Mouse (Mus musculus): ENCODE results near the gene Acp4. TPM values are rescaled to one million over a fixed set of nuclear protein-coding genes. Genes with fewer than 3 reads are reported as not detected.
"Not testable (repeated sequence)": the region's sequence is repeated elsewhere in the genome, so short reads cannot be mapped to it uniquely, and the experiment has no call there.

The Acp4 gene
- total RNA-seq, 1 experiment from 2014 or later: not detected

DNA sequence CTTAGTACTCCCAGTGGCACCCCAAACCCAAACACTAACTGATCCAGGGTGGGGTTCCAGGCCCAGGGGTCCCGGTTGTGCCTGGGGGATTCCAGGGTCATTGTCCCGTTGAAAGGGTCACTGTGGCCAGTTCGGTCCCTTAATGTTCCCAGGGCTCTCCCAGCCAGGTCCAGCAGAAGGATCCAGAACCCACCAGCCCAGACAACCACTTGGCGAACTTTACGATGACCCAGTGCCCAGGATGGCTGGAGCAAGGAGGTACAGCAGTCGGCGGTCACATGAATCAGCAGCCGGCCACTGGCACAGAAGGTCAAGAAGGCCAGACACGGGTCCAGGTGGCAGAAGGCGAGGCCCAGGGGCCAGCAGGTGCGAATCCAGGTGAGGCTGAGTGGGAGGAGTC is 10.9 kb upstream of the Acp4 start:
- no peak for ATAC-seq (replicated peaks; ENCODE audit: low read depth, poor library complexity, severe bottlenecking)

GRCm38 (mm10) chr7:44262791-44263643 is 5.8 kb upstream of the Acp4 start:
- ATAC-seq (replicated peaks; ENCODE audit: low read depth, poor library complexity, severe bottlenecking): peak; percentile 95

- no peak for ATAC-seq (replicated peaks; ENCODE audit: low read depth, poor library complexity, severe bottlenecking)
Observed at GRCm38 (mm10) chr7:44261147-44261546, 4.0 kb upstream of the Acp4 start, which contains the start of gene Gm15517. Gm15517 (plus strand) TSS chr7:44261447.

GRCm38 (mm10) chr7:44260410-44260809 is 3.2 kb upstream of the Acp4 start:
- no peak for ATAC-seq (replicated peaks; ENCODE audit: low read depth, poor library complexity, severe bottlenecking)

GRCm38 (mm10) chr7:44254930-44255329 is 2.2 kb downstream of the Acp4 start:
- ATAC-seq (replicated peaks; ENCODE audit: low read depth, poor library complexity, severe bottlenecking): no peak

- ATAC-seq (replicated peaks; ENCODE audit: low read depth, poor library complexity, severe bottlenecking): no peak
Observed at GRCm38 (mm10) chr7:44253023-44253616, 4.1 kb downstream of the Acp4 start.

GRCm38 (mm10) chr7:44250732-44251275 is 6.4 kb downstream of the Acp4 start:
- ATAC-seq (replicated peaks; ENCODE audit: low read depth, poor library complexity, severe bottlenecking): not testable (repeated sequence)

DNA sequence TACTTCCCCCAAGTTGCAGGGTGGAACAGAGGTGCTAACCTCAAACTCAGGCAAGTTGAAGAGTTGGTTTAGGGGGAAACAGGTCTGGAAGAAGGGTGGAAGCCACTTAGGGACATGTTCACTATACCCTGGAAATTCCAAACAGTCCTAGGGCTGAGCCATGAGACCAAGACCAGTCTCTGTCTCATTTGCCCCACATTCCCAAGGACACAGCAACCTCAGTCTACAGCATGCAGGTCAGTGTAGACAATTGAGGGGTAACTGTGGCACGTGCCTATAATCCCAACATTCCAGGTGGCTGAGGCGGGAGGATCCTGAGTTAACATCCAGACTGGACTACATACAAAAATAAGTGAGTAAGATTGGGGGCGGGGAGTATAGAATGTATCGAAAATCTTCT is 7.9 kb downstream of the Acp4 start:
- no peak for ATAC-seq (replicated peaks; ENCODE audit: low read depth, poor library complexity, severe bottlenecking)

DNA sequence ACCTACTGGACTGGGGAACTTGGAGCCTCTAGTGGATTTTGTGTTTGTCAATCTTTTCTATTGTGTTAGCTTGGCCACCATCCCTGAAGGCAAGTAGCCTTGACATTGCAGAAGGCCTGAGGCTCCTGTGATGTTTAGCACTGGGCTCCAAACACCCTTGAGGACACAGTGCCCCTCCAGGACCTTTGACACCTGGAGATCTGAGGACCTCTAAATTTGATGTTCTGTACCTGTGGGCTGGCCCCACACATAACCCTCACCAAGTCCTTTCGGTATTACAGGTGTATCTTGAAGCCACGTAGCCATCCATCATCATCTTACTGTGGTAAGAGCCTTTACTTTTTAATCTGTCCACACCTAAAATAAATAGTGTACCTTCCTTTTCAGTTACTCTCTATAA is 9.2 kb downstream of the Acp4 start:
- ATAC-seq (replicated peaks; ENCODE audit: low read depth, poor library complexity, severe bottlenecking): no peak

GRCm38 (mm10) chr7:44246984-44247470 is 10.2 kb downstream of the Acp4 start:
- peak; percentile 28 for ATAC-seq (replicated peaks; ENCODE audit: low read depth, poor library complexity, severe bottlenecking)

- peak; percentile 80 for ATAC-seq (replicated peaks; ENCODE audit: low read depth, poor library complexity, severe bottlenecking)
Observed at GRCm38 (mm10) chr7:44246055-44246983, 10.9 kb downstream of the Acp4 start, which contains the start of the genes 1700028J19Rik and 2410002F23Rik. 1700028J19Rik (minus strand) TSS chr7:44246695. 2410002F23Rik (plus strand) TSS chr7:44246722.

DNA sequence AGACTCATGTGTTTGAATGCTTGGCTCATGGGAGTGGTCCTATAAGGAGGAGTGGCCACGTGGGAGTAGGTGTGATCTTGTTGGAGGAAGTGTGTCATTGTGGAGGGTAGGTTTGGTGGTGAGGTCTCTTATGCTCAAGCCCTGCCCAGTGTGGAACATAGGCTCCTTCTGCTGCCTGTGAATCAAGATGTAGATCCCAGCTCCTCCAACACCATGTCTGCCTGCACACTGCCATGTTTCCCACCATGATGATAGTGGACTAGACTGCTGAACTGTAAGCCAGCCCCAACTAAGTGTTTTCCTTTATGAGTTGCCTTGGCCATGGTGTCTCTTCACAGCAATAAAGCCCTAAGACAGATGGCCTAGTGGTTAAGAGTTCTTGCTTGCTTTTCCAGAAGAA is 13.1 kb downstream of the Acp4 start:
- ATAC-seq (replicated peaks; ENCODE audit: low read depth, poor library complexity, severe bottlenecking): no peak

GRCm38 (mm10) chr7:44241163-44241562 is 16.0 kb downstream of the Acp4 start:
- no peak for ATAC-seq (replicated peaks; ENCODE audit: low read depth, poor library complexity, severe bottlenecking)

- no peak; the same call in 1 of the 2 replicates for ATAC-seq (replicated peaks; ENCODE audit: low read depth, poor library complexity, severe bottlenecking)
Observed at GRCm38 (mm10) chr7:44240712-44241111, 16.5 kb downstream of the Acp4 start.

GRCm38 (mm10) chr7:44239913-44240312 is 17.3 kb downstream of the Acp4 start:
- ATAC-seq (replicated peaks; ENCODE audit: low read depth, poor library complexity, severe bottlenecking): no peak

DNA sequence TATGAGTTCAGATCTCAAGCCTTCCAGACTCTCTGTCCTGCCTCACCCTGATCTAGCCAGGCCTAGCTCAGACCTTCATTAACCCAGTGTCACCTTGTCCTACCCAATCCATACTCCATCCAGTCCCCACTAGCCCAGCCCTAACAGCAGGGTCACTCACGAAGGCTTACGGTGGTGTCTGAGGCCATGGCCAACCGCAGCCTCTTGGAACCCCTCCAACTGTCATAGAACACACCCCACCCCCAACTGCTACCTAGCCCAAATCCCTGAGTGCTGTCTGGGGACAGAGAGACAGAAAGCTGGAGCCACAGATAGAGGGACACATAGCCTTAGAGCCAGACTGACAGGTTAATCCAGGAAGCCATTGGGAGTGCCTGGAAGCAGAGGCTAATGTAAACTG is 21.3 kb downstream of the Acp4 start, which contains the start of gene Gm36864:
Gene Gm36864 (plus strand): TSS at position 269 of the 400 bp plus-strand sequence.
- no peak for ATAC-seq (replicated peaks; ENCODE audit: low read depth, poor library complexity, severe bottlenecking)

- no peak for ATAC-seq (replicated peaks; ENCODE audit: low read depth, poor library complexity, severe bottlenecking)
Observed at GRCm38 (mm10) chr7:44225076-44225475, 32.1 kb downstream of the Acp4 start, which contains the start of gene Klk1. Klk1 (plus strand) TSS chr7:44225360.

DNA sequence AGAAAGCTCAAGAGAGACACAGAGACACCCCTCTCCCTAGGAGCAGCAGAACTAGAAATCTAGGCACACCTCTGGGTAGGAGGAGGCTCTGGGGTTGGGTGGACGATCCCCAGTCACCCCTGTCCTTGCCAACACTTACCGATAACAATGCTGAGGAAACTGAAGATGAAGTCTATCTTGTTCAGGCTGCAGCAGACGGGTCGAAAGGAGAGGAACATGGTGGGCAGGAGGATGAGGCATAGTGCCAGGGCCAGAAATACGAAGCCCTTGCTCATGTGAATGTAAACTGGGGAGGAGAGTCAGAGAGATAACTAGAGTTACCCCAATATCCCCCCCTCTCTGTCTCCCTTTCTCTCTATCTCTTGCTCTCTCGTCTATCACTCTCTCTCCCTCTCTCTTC is 34.8 kb downstream of the Acp4 start:
- ATAC-seq (replicated peaks; ENCODE audit: low read depth, poor library complexity, severe bottlenecking): not testable (repeated sequence)

DNA sequence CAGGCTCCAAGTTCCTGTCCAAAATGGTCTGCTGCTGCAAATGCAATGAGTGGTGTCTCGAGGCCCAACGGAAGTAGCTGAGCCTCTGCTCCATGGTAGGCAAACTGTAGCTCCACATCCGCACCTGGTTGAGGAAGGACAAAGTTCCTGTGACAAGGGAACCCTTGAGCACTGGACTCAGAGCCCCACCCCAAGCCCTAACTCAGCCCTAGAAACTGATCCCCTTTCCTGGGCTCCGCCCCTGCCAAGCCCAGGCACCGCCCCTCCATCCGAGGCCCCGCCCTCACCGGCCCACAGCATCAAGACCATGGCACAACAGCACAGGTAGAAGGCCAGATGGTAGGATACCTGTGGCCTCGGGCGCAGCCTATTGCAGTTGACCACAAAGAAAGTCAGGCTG is 35.6 kb downstream of the Acp4 start:
- not testable (repeated sequence) for ATAC-seq (replicated peaks; ENCODE audit: low read depth, poor library complexity, severe bottlenecking)

- no peak for ATAC-seq (replicated peaks; ENCODE audit: low read depth, poor library complexity, severe bottlenecking)
Observed at GRCm38 (mm10) chr7:44215645-44216044, 41.5 kb downstream of the Acp4 start, which contains the start of gene Klk1b5. Klk1b5 (plus strand) TSS chr7:44215945.

Data from common myeloid progenitor, adult 5-6 weeks (primary cell).